Mouse (Mus musculus) liver, embryonic 14.5 days (tissue): ENCODE data around the gene Stpg2.

Experiments
- CTCF ChIP-seq: IDR thresholded peaks from 2 replicates; pipeline ENCODE4 v1.5.1; 2016; ENCODE audit warnings: antibody characterized with exemption, low read depth, control low read depth
- EP300 ChIP-seq: IDR thresholded peaks from 2 replicates; pipeline ENCODE4 v1.6.1; 2016; ENCODE audit warnings: antibody characterized with exemption, low read depth

GRCm38 (mm10) chr3:139225123-139225522 lies 19.6 kb downstream of the Stpg2 start:
- TF ChIP-seq CTCF (no peak), EP300 (no peak)
